Mouse (Mus musculus) MEL (cell line): ENCODE data around the gene Tmem107. TPM values are rescaled to one million over a fixed set of nuclear protein-coding genes. Genes with fewer than 3 reads are reported as not detected.

Experiments
- DNase-seq: peaks from one replicate; pipeline ENCODE4 v3.0.0; 2011; ENCODE audit warnings: low read depth, low spot score
- H3K27ac ChIP-seq: 2 replicates; pipeline ENCODE4 v1.5.1; 2012; ENCODE audit warnings: low read depth, mild to moderate bottlenecking, control low read depth, low read length, moderate library complexity; ENCODE audit not compliant: control insufficient read depth
- H3K27me3 ChIP-seq, 2 experiments: fragments of 150-350 bp in 1 of 2; sonication (generic) in 1 of 2; 2 replicates each; pipeline ENCODE4 v1.6.1; 2012; ENCODE audit warnings: low read length in 2 of 2, mild to moderate bottlenecking in 2 of 2, improper control_type of control experiment in 1 of 2, moderate library complexity in 1 of 2; ENCODE audit not compliant: insufficient read depth in 2 of 2, control insufficient read depth in 1 of 2
- H3K36me3 ChIP-seq, 2 experiments: 2 replicates each; pipeline ENCODE4 v1.6.1; 2012 to 2014; ENCODE audit warnings: low read length in 2 of 2, improper control_type of control experiment in 1 of 2, inconsistent platforms in 1 of 2, mild to moderate bottlenecking in 1 of 2; ENCODE audit not compliant: insufficient read depth in 2 of 2, control insufficient read depth in 1 of 2
- H3K4me1 ChIP-seq, 2 experiments: fragments of 150-350 bp in 1 of 2; sonication (generic) in 1 of 2; 2 replicates each; pipeline ENCODE4 v1.6.1; 2012; ENCODE audit warnings: low read length in 2 of 2, improper control_type of control experiment in 1 of 2, mild to moderate bottlenecking in 1 of 2; ENCODE audit not compliant: insufficient read depth in 2 of 2, control insufficient read depth in 1 of 2
- H3K4me3 ChIP-seq, 2 experiments: fragments of 150-350 bp in 1 of 2; sonication (generic) in 1 of 2; 2 replicates each; pipeline ENCODE4 v1.5.1; 2012; ENCODE audit warnings: low read depth in 2 of 2, low read length in 2 of 2, mild to moderate bottlenecking in 2 of 2, moderate library complexity in 2 of 2, control low read depth in 1 of 2, improper control_type of control experiment in 1 of 2; ENCODE audit not compliant: control insufficient read depth in 1 of 2, insufficient read depth in 1 of 2
- H3K79me2 ChIP-seq: 2 replicates; pipeline ENCODE4 v1.6.1; 2012; ENCODE audit warnings: mild to moderate bottlenecking, low read length, moderate library complexity; ENCODE audit not compliant: control insufficient read depth, poor library complexity, insufficient read depth
- H3K9ac ChIP-seq: 2 replicates; pipeline ENCODE4 v1.6.1; 2012; ENCODE audit warnings: low read depth, mild to moderate bottlenecking, control low read depth, low read length, moderate library complexity; ENCODE audit not compliant: control insufficient read depth, poor library complexity, severe bottlenecking
- H3K9me3 ChIP-seq: fragments of 150-350 bp; sonication (generic); replicated peaks from 2 replicates; pipeline ENCODE4 v1.6.1; 2012; ENCODE audit warnings: mild to moderate bottlenecking, low read length, improper control_type of control experiment, moderate library complexity; ENCODE audit not compliant: insufficient read depth
- BHLHE40 ChIP-seq: IDR thresholded peaks from 2 replicates; pipeline ENCODE4 v1.6.1; 2012; ENCODE audit warnings: low read depth, mild to moderate bottlenecking, inconsistent platforms, low read length, improper control_type of control experiment, borderline replicate concordance
- CTCF ChIP-seq, 3 experiments: IDR thresholded peaks in 2 of 3; conservative IDR thresholded peaks in 1 of 3; 2 replicates each; pipeline ENCODE4 v1.5.1; 2011 to 2012; ENCODE audit warnings: low read length in 3 of 3, low read depth in 2 of 3, mild to moderate bottlenecking in 2 of 3, improper control_type of control experiment in 1 of 3, inconsistent platforms in 1 of 3, mixed read lengths in 1 of 3, moderate library complexity in 1 of 3; ENCODE audit not compliant: control insufficient read depth in 1 of 3, insufficient read depth in 1 of 3, poor library complexity in 1 of 3, severe bottlenecking in 1 of 3
- E2F4 ChIP-seq: IDR thresholded peaks from 2 replicates; pipeline ENCODE4 v1.6.1; 2011; ENCODE audit warnings: low read depth, low read length, improper control_type of control experiment, borderline replicate concordance
- ETS1 ChIP-seq: IDR thresholded peaks from 2 replicates; pipeline ENCODE4 v1.6.1; 2012; ENCODE audit warnings: low read depth, mild to moderate bottlenecking, inconsistent platforms, low read length, improper control_type of control experiment, moderate library complexity
- KAT2A ChIP-seq: conservative IDR thresholded peaks from 2 replicates; pipeline ENCODE4 v1.6.1; 2012; ENCODE audit warnings: low read depth, low read length, improper control_type of control experiment, inconsistent platforms
- MAX ChIP-seq: IDR thresholded peaks from 2 replicates; pipeline ENCODE4 v1.6.1; 2011; ENCODE audit warnings: low read length, improper control_type of control experiment
- MAZ ChIP-seq: IDR thresholded peaks from 2 replicates; pipeline ENCODE4 v1.6.1; 2012; ENCODE audit warnings: low read depth, mild to moderate bottlenecking, inconsistent platforms, low read length, improper control_type of control experiment
- MXI1 ChIP-seq: IDR thresholded peaks from 2 replicates; pipeline ENCODE4 v1.6.1; 2011; ENCODE audit warnings: mild to moderate bottlenecking, low read depth, low read length, improper control_type of control experiment
- MYC ChIP-seq: IDR thresholded peaks from 2 replicates; pipeline ENCODE4 v1.6.1; 2011; ENCODE audit warnings: low read depth, mild to moderate bottlenecking, low read length, improper control_type of control experiment, moderate library complexity
- NRF1 ChIP-seq: IDR thresholded peaks from 2 replicates; pipeline ENCODE4 v1.6.1; 2014; ENCODE audit warnings: low read depth, mild to moderate bottlenecking, inconsistent platforms, low read length, improper control_type of control experiment, moderate library complexity; ENCODE audit not compliant: poor library complexity, insufficient read depth, severe bottlenecking
- POLR2A ChIP-seq, 2 experiments: IDR thresholded peaks; 2 replicates each; pipeline ENCODE4 v1.6.1; 2011 to 2012; ENCODE audit warnings: low read length in 2 of 2, mild to moderate bottlenecking in 2 of 2, control low read depth in 1 of 2, improper control_type of control experiment in 1 of 2, low read depth in 1 of 2, moderate library complexity in 1 of 2; ENCODE audit not compliant: control insufficient read depth in 1 of 2, insufficient read depth in 1 of 2, poor library complexity in 1 of 2
- POLR2AphosphoS2 ChIP-seq: IDR thresholded peaks from 2 replicates; pipeline ENCODE4 v1.6.1; 2011; ENCODE audit warnings: low read length, improper control_type of control experiment
- POLR2AphosphoS5 ChIP-seq: IDR thresholded peaks from 2 replicates; pipeline ENCODE4 v1.6.1; 2012; ENCODE audit warnings: low read depth, borderline replicate concordance, mild to moderate bottlenecking, inconsistent platforms, low read length, moderate library complexity, mixed read lengths
- RAD21 ChIP-seq: IDR thresholded peaks from 2 replicates; pipeline ENCODE4 v1.6.1; 2011; ENCODE audit warnings: mild to moderate bottlenecking, low read depth, low read length, improper control_type of control experiment
- SIN3A ChIP-seq: IDR thresholded peaks from 2 replicates; pipeline ENCODE4 v1.6.1; 2012; ENCODE audit warnings: low read length, improper control_type of control experiment, inconsistent platforms
- TBP ChIP-seq: IDR thresholded peaks from 2 replicates; pipeline ENCODE4 v1.8.0; 2011; ENCODE audit warnings: low read depth, low read length, improper control_type of control experiment
- UBTF ChIP-seq: IDR thresholded peaks from 2 replicates; pipeline ENCODE4 v1.6.1; 2012; ENCODE audit warnings: low read depth, mild to moderate bottlenecking, inconsistent platforms, low read length, improper control_type of control experiment, moderate library complexity, borderline replicate concordance; ENCODE audit not compliant: insufficient read depth
- USF1 ChIP-seq: IDR thresholded peaks from 2 replicates; pipeline ENCODE4 v1.6.1; 2014; ENCODE audit warnings: low read depth, mild to moderate bottlenecking, inconsistent platforms, low read length, improper control_type of control experiment, moderate library complexity
- USF2 ChIP-seq, 2 experiments: IDR thresholded peaks; 2 replicates each; pipeline ENCODE4 v1.6.1; 2011 to 2012; ENCODE audit warnings: improper control_type of control experiment in 2 of 2, low read length in 2 of 2, borderline replicate concordance in 1 of 2, inconsistent platforms in 1 of 2, low read depth in 1 of 2, mild to moderate bottlenecking in 1 of 2; ENCODE audit not compliant: insufficient read depth in 1 of 2
- ZC3H11A ChIP-seq: IDR thresholded peaks from 2 replicates; pipeline ENCODE4 v1.6.1; 2012; ENCODE audit warnings: low read depth, mild to moderate bottlenecking, inconsistent platforms, low read length, improper control_type of control experiment
- ZKSCAN1 ChIP-seq: IDR thresholded peaks from 2 replicates; pipeline ENCODE4 v1.6.1; 2012; ENCODE audit warnings: low read depth, mild to moderate bottlenecking, inconsistent platforms, low read length, improper control_type of control experiment, moderate library complexity
- ZMIZ1 ChIP-seq: IDR thresholded peaks from 2 replicates; pipeline ENCODE4 v1.6.1; 2012; ENCODE audit warnings: low read depth, mild to moderate bottlenecking, inconsistent platforms, low read length, improper control_type of control experiment, moderate library complexity
- ZNF384 ChIP-seq: IDR thresholded peaks from 2 replicates; pipeline ENCODE4 v1.6.1; 2012; ENCODE audit warnings: low read depth, mild to moderate bottlenecking, inconsistent platforms, low read length, improper control_type of control experiment
- polyA plus RNA-seq, 2 experiments: library from polyadenylated mRNA; stranded (reverse) in 1 of 2; unstranded in 1 of 2; fragments of >175 nt in 1 of 2; fragments of >200 nt in 1 of 2; gene quantifications; 2 replicates each; pipeline versions ENCODE4 v1.2.1 to v1.2.4; 2012; ENCODE audit warnings: low replicate concordance in 2 of 2, low read depth in 1 of 2; ENCODE audit not compliant: insufficient read length in 2 of 2, insufficient read depth in 1 of 2, missing spikeins in 1 of 2
- total RNA-seq: library from RNA; depleted of rRNA; stranded (reverse); fragments of 300-350 nt; gene quantifications from 2 replicates; pipeline ENCODE4 v1.2.3, GENCODE M21; 2012

Tmem107 gene
- total and polyA plus RNA-seq, 3 experiments: 47.0 to 79.5 TPM; not detected in 1

DNA sequence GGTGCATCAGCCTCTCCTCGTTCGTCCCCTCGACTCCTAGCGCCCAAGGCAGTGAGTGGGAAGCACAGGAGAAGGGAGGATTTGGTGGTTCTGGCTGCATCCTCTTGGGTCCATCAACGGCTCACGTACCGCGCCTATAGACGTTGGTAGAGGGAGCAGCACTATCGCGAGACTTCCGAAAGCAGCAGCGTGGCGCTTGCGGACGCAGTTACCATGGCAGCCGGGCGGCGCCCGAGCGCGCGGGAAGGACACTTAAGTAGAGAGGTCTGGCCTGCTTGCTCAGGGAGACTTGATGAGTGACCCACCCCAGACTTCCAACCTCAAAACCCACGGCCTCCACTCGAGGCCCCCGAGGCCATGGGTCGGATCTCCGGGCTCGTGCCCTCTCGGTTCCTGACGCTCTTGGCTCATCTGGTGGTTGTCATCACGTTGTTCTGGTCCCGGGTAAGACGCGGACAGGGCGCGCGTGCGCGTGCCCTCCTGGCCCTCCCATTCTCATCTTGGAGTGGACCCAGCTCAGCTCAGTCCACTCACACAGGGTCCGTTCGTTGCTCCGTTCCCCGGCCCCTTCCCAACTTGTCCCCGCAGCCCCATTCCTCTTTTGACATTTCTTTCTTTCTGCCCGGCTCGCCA, at the start of gene Tmem107 (continued):
- TF ChIP-seq ZMIZ1 (peak; percentile 47; the same call in 1 of the 2 replicates), MYC (peak; percentile 86), POLR2AphosphoS5 (no peak)

DNA sequence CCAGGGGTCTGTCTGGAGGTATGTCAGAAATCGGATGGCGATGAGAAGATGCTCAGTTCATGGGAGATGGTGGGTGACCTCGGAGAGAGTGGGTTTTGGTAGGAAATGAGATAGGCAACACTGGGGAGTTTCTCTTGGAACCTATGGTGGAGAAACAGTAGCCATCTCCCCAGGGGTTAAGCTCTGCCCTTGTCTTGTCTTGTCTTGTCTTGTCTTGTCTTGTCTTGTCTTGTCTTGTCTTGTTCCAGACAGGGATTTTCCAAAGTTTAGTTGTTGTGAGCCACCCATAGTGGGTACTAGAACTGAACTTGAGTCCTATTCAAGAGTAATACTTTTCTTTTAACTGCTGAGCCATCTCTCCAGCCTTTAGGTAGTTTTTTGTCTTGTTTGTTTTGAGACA, 44.0 kb upstream of the Tmem107 start:
- Histone ChIP-seq H3K9ac (no peak overlapping the region), H3K27me3 (no peaks in the 10 kb centered on the region), H3K36me3 (peaks cover 0 to 10% of the 10 kb centered on the region in 2 experiments; a peak in 2 of 4 replicates), H3K27ac (no peak overlapping the region), H3K9me3 (no peaks in the 10 kb centered on the region), H3K4me1 (no peaks in the 10 kb centered on the region), H3K4me3 (no peak overlapping the region), H3K79me2 (no peaks in the 10 kb centered on the region)
- DNase-seq: no peak
- TF ChIP-seq NRF1: no peak
- TF ChIP-seq CTCF (IDR thresholded peaks at IDR 0.05 in 2 of 3, conservative IDR thresholded peaks at IDR 0.05 in 1 of 3; ENCODE audit: control insufficient read depth in 1 of 3, insufficient read depth in 1 of 3, low read depth in 2 of 3, low read length in 3 of 3, poor library complexity in 1 of 3, severe bottlenecking in 1 of 3): no peak
- TF ChIP-seq POLR2AphosphoS2: no peak
- no peak for TF ChIP-seq BHLHE40
- no peak for TF ChIP-seq RAD21
- no peak for TF ChIP-seq MAZ
- no peak for TF ChIP-seq E2F4
- no peak for TF ChIP-seq ZKSCAN1
- no peak for TF ChIP-seq POLR2A (IDR thresholded peaks at IDR 0.05; ENCODE audit: control insufficient read depth in 1 of 2, insufficient read depth in 1 of 2, low read depth in 1 of 2, low read length in 2 of 2, poor library complexity in 1 of 2)
- no peak for TF ChIP-seq TBP
- no peak for TF ChIP-seq KAT2A
- TF ChIP-seq SIN3A: no peak
- TF ChIP-seq USF2 (IDR thresholded peaks at IDR 0.05; ENCODE audit: borderline replicate concordance in 1 of 2, insufficient read depth in 1 of 2, low read depth in 1 of 2, low read length in 2 of 2): no peak
- no peak for TF ChIP-seq MXI1
- TF ChIP-seq UBTF: no peak
- TF ChIP-seq ZNF384: no peak
- TF ChIP-seq ZC3H11A: no peak
- no peak for TF ChIP-seq ETS1
- no peak for TF ChIP-seq MAX
- TF ChIP-seq USF1: no peak
